Mouse (Mus musculus) cerebellum, adult 2 months (tissue): ENCODE measurements at regions not wholly inside any gene's neighbourhood (a gene's known extent, or its start where the extent isn't known, plus 50 kb on each side); places are given as distances from the start of the nearest gene placed in this dataset.

ENCODE experiments used
- DNase-seq, 2 experiments: peaks; one replicate each; pipeline ENCODE4 v3.0.0; 2021
- H3K27ac ChIP-seq: fragments of 200-500 bp; 2 replicates; pipeline ENCODE4 v1.5.1; 2012; ENCODE audit warnings: low read length, control low read depth, inconsistent platforms; ENCODE audit not compliant: insufficient read depth
- H3K27me3 ChIP-seq: fragments of 200-500 bp; 2 replicates; pipeline ENCODE4 v1.6.1; 2012; ENCODE audit warnings: inconsistent platforms, mild to moderate bottlenecking, low read length, moderate library complexity; ENCODE audit not compliant: control insufficient read depth, insufficient read depth
- H3K4me1 ChIP-seq: fragments of 200-500 bp; 2 replicates; pipeline ENCODE4 v1.6.1; 2011; ENCODE audit warnings: low read length; ENCODE audit not compliant: control insufficient read depth, insufficient read depth
- H3K4me3 ChIP-seq: fragments of 200-500 bp; replicated peaks from 2 replicates; pipeline ENCODE3; 2011; ENCODE audit warnings: mild to moderate bottlenecking, low read depth, low read length, control low read depth; ENCODE audit not compliant: insufficient read depth
- CTCF ChIP-seq: fragments of 200-500 bp; IDR thresholded peaks from 2 replicates; pipeline ENCODE4 v1.5.1; 2011; ENCODE audit warnings: low read depth, mild to moderate bottlenecking, control low read depth, low read length, moderate library complexity, borderline replicate concordance; ENCODE audit not compliant: insufficient read depth
- POLR2A ChIP-seq: fragments of 200-500 bp; IDR thresholded peaks from 2 replicates; pipeline ENCODE4 v1.6.1; 2011; ENCODE audit warnings: low read length, control low read depth, borderline replicate concordance; ENCODE audit not compliant: insufficient read depth
- WGBS: fragments of 180-500 bp; shearing (Covaris S2); methylation state at CpG from one replicate; pipeline ENCODE4 v1.1.7; 2018; 5-methylcytosine and 5-hydroxymethylcytosine counted together

DNA sequence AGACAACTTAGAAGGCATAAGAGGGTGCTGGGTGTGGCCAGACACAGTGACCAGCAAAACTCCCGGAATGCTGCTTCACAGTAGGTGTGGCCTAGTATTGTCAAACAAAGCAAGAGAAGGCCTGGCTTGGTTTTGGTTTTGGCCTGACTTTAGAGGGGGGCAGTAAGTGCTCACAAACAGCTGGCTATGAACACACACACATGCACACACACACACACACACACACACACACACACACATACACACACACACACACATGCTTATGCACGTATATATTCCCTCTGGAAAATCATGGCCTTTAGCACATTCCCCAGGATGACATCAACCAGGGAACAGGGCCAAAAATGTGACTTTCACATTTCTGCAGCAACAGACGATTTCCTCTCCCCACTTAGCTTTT is 78.6 kb upstream of the Cypt2 start:
- no peaks in the 10 kb centered on the region for H3K27me3 ChIP-seq
- no peak overlapping the region for H3K27ac ChIP-seq
- TF ChIP-seq CTCF (no peak), POLR2A (no peak)
- no peak for DNase-seq
- H3K4me1 ChIP-seq, result no peaks in the 10 kb centered on the region
- no peak overlapping the region for H3K4me3 ChIP-seq
- WGBS, result 15% methylated on average over 3 of the region's 3 CpGs
